Mouse (Mus musculus) large intestine, adult 2 months (tissue): Measurements from ENCODE around the gene Ifi35. TPM values are rescaled to one million over a fixed set of nuclear protein-coding genes. Genes with fewer than 3 reads are reported as not detected.
"Not testable (repeated sequence)": the region's sequence is repeated elsewhere in the genome, so short reads cannot be mapped to it uniquely, and the experiment has no call there.

Experiments
- DNase-seq: peaks from one replicate; pipeline ENCODE4 v3.0.0-alpha.2; 2012; ENCODE audit warnings: low read depth, low spot score
- WGBS: fragments of 180-500 bp; shearing (Covaris S2); methylation state at CpG from one replicate; pipeline ENCODE4 v1.1.7; 2018; 5-methylcytosine and 5-hydroxymethylcytosine counted together
- polyA plus RNA-seq: library from polyadenylated mRNA; depleted of rRNA; stranded (reverse); fragments of >200 nt; gene quantifications from 2 replicates; pipeline ENCODE4 v1.2.3, GENCODE M21; 2012

Ifi35 gene
- polyA plus RNA-seq, 1 experiment: 96.2 TPM

DNA sequence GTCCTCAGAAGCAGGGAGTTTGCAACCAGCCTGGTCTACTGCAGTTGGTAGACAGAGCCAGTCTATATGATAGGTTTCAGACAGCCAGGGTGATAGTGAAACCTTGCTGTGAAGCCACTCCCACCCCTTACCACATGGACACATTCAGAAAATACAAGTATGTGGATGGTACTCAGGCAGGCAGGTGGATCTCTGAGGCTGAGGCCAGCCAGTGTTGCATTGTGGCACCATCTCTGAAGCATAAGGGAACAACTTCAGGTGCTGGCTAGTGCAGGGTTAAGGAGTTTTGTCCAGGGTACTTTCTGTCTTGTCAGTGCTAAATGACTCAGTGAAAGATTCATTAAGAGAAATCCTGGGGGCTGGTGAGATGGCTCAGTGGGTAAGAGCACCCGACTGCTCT is 1.9 kb upstream of the Ifi35 start:
- no peak for DNase-seq
- 86% methylated on average over 1 of the region's 1 CpGs for WGBS

GRCm38 (mm10) chr11:101446860-101447259 is 1.3 kb upstream of the Ifi35 start:
- 86% methylated on average over 8 of the region's 8 CpGs for WGBS
- DNase-seq: not testable (repeated sequence)

GRCm38 (mm10) chr11:101447786-101448185 is 421 bp upstream of the Ifi35 start:
- WGBS: 59% methylated on average over 5 of the region's 5 CpGs
- DNase-seq: no peak

DNA sequence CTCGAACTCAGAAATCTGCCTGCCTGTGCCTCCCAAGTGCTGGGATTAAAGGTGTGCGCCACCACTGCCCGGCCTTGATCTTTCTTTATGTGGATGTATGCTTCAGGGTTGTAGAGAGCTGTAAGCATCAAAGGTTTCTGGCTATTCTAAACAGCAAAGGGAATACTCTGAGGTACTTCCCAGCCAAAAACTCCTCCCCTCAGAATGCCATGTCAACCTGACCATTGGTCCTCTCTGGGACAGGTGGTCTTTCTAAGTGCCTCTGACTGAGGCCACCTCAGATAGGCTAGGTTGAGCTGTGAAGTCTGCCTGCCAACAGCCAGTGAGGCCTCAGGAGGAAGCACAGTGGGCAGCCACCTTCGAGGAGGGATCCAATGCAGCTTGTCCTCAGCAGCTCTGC is 692 bp downstream of the Ifi35 start:
- no peak for DNase-seq
- 10% methylated on average over 4 of the region's 4 CpGs for WGBS

DNA sequence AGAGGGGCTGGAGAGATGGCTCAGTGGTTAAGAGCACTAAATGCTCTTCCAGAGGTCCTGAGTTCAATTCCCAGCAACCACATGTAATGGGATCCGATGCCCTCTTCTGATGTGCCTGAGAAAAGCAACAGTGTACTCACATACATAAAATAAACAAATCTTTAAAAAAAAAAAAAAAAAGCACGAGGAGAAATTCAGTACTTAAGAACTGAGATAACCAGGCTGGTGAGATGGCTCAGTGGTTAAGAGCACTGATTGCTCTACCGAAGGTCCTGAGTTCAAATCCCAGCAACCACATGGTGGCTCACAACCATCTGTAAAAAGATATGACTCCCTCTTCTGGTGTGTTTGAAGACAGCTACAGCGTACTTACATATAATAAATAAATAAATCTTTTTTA is 1.4 kb downstream of the Ifi35 start:
- DNase-seq: not testable (repeated sequence)
- WGBS: 62% methylated on average over 4 of the region's 4 CpGs

DNA sequence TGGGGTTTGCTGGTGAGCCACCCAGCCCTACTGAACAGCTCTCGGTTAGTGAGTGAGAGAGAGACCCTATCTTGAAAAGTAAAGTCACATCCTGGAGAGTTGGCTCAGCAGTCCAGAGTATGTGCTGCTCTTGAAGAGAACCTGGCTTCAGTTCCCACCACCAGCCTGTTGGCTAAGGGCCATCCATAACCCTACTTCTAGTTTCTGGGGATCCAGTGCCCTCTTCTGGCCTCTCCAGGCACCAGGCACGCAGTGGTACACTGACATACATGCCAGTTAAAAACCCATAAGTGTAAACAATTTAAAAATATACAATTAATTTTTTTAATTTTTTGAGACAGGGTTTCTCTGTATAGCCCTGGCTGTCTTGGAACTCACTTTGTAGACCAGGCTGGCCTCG is 2.2 kb downstream of the Ifi35 start:
- 78% methylated on average over 3 of the region's 3 CpGs for WGBS
- no peak for DNase-seq

- 87% methylated on average over 10 of the region's 10 CpGs for WGBS
- no peak for DNase-seq
Measured at GRCm38 (mm10) chr11:101451536-101451935, 3.3 kb downstream of the Ifi35 start.

DNA sequence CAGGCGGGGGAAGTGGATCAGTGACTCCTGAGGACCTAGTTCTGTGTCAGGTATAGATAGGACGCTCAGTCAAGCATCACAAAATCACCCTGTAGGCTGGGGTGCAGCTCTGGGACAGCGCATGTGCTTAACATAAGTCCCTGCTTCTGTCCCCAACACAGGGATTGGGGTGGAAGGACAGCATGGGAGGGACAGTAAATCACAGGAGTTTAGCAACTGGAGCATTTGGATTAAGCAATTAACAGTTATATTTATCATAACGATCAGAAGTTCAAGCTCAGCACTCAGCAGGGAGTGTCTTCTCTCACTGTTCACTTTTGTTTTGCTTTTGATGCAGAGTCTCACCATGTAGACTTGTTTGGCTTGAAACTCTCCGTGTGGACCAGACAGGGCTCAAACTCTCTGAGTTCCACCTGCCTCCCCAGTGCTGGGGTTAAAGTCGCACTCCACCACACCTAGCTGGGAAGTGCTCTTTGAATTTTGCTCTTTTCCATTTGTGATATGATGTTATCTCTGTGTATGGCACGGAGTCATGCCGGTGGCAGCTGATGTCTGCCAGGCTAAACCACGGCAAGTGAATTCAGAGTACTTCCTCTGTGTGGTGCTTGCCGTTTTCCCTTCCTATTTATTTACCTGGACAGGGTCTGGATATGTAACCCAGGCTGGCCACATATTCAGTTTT is 4.0 kb downstream of the Ifi35 start:
- 35% methylated on average over 10 of the region's 10 CpGs for WGBS
- DNase-seq: no peak

DNA sequence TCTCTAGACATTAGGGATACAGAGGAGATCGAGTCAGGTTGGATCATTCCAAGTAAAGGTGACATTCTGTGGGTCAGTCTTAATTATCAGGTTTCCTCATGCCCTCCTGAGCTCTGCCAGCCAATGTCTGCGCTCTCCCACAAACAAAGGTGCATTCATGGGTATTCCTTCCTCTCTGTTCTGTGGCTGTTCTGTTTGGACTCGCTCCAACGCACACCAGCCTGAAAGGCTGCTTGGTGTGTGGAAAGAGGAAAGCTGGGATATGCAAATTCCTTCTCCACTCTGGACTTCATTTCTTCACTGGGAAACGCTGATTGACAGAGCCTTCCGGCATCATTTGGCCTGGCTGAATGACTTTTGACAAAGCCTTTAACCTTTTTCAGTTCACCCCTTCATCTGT is 6.5 kb downstream of the Ifi35 start:
- WGBS: 35% methylated on average over 6 of the region's 6 CpGs
- no peak for DNase-seq

GRCm38 (mm10) chr11:101455627-101456026 is 7.4 kb downstream of the Ifi35 start:
- 33% methylated on average over 7 of the region's 7 CpGs for WGBS
- no peak for DNase-seq

- no peak for DNase-seq
- 95% methylated on average over 9 of the region's 9 CpGs for WGBS
Measured at GRCm38 (mm10) chr11:101457631-101458030, 9.4 kb downstream of the Ifi35 start.

GRCm38 (mm10) chr11:101458217-101458616 is 10.0 kb downstream of the Ifi35 start:
- DNase-seq: no peak
- 88% methylated on average over 12 of the region's 12 CpGs for WGBS

DNA sequence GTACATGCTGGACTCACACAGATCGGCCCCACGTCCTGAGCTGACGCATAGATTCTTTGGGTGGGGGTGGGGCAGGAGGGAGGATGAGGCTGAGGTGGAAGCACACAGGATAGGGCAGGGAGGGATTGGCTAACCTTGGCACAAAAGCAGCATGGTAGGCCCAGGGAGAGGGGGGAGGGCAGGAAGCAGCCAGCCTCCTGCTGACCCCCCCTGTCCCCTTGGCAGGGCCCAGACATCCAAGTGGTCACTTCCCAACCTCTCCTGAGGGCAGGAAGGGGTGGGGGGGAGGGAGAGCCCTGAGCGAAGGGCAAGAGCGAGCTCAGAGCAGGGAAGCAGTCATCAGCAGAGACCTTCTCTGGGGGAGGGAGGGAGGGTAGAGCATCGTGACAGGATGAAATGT is 11.5 kb downstream of the Ifi35 start:
- WGBS: 76% methylated on average over 6 of the region's 6 CpGs

GRCm38 (mm10) chr11:101460321-101460720 is 12.1 kb downstream of the Ifi35 start:
- WGBS: 85% methylated on average over 15 of the region's 15 CpGs
- no peak for DNase-seq

More for the DNA sequence above, 11.5 kb downstream of the Ifi35 start:
- no peak for DNase-seq

GRCm38 (mm10) chr11:101462141-101462540 is 13.9 kb downstream of the Ifi35 start:
- WGBS: 92% methylated on average over 14 of the region's 14 CpGs
- DNase-seq: no peak

- 26% methylated on average over 13 of the region's 13 CpGs for WGBS
- DNase-seq: no peak
Measured at GRCm38 (mm10) chr11:101462583-101463440, 14.6 kb downstream of the Ifi35 start.

DNA sequence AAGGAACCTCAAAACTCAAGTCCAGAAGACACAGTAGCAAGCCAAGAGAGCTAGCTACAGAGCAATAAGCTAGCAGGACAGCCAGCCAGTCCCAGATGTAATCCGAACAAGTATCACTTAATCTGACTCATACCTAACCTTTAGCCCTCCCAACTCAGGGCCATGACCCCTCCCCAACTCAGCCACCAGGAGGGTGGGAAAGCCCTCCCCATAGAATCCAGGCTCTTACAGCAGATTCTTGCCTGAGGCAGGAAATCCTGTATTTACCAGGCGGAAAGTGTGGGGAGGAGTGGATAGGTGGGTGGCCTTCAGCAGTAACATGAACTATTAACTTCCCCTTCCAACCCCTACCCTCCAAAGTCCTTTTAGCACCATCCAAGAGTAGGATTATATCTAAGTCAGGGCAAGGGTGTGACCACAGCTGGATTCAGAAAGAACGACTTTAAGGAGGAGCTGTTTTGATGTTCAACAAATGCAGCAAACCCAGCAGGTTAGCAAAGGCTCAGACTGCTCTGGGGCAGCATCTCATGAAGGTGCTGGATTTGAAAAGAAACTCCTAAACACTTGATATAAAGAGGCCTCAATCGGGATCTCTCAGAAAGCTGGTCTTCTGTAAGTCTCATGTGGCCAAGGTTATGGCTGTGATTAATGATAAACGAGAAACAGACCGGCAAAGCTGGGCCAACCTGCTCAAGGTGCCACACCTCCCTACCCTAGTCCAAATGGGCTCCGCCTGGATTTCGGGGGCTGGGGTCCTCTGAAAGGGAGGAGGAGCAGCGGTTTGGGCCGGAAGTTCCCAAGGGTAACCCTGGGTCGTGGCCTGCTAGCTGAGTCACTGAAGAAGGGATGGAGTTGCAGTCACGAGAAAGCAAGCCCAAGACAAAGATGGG is 16.2 kb downstream of the Ifi35 start, which contains the start of gene Rnd2:
Gene Rnd2 (plus strand): TSS at position 789 of the 890 bp plus-strand sequence.
- DNase-seq: no peak
- WGBS: 7% methylated on average over 12 of the region's 12 CpGs

GRCm38 (mm10) chr11:101465101-101465868 is 17.1 kb downstream of the Ifi35 start:
- 1% methylated on average over 51 of the region's 51 CpGs for WGBS
- no peak for DNase-seq

- no peak for DNase-seq
- WGBS: 1% methylated on average over 60 of the region's 60 CpGs
Measured at GRCm38 (mm10) chr11:101465869-101466551, 17.8 kb downstream of the Ifi35 start, which contains the start of gene Vat1. Gene Vat1 (minus strand): TSS chr11:101466230.
